Mouse (Mus musculus) limb, embryonic 14.5 days (tissue): ENCODE results near the gene 1700113H08Rik. TPM values are rescaled to one million over a fixed set of nuclear protein-coding genes. Genes with fewer than 3 reads are reported as not detected.

Experiments
- ATAC-seq: fragments of 200-750 bp; cut with Nextera tagmentation; 2 replicates; pipeline ENCODE4 v1.8.0; 2017; ENCODE audit warnings: low read depth, moderate number of reproducible peaks, moderate TSS enrichment; ENCODE audit not compliant: low FRiP score
- DNase-seq: peaks from one replicate; pipeline ENCODE4 v3.0.0-alpha.2; 2015; ENCODE audit warnings: low spot score
- H3K27ac ChIP-seq: fragments of 300-500 bp; sonication (generic); replicated peaks from 2 replicates; pipeline ENCODE4 v1.5.1; 2014; ENCODE audit warnings: low read depth, mild to moderate bottlenecking, low read length, moderate library complexity, mixed read lengths
- H3K27me3 ChIP-seq: fragments of 300-500 bp; sonication (generic); 2 replicates; pipeline ENCODE4 v1.6.1; 2014; ENCODE audit warnings: low read length, mixed read lengths; ENCODE audit not compliant: control insufficient read depth, insufficient read depth
- H3K36me3 ChIP-seq: fragments of 300-500 bp; sonication (generic); 2 replicates; pipeline ENCODE4 v1.6.1; 2014; ENCODE audit warnings: mild to moderate bottlenecking, low read length, moderate library complexity, mixed read lengths; ENCODE audit not compliant: control insufficient read depth, insufficient read depth
- H3K4me1 ChIP-seq: fragments of 300-500 bp; sonication (generic); 2 replicates; pipeline ENCODE4 v1.6.1; 2014; ENCODE audit warnings: antibody characterized with exemption, low read length, mixed read lengths; ENCODE audit not compliant: control insufficient read depth, insufficient read depth
- H3K4me2 ChIP-seq: fragments of 300-500 bp; sonication (generic); replicated peaks from 2 replicates; pipeline ENCODE4 v1.6.1; 2014; ENCODE audit warnings: low read depth, mild to moderate bottlenecking, low read length, moderate library complexity; ENCODE audit not compliant: severe bottlenecking
- H3K4me3 ChIP-seq: fragments of 300-500 bp; sonication (generic); replicated peaks from 2 replicates; pipeline ENCODE4 v1.5.1; 2014; ENCODE audit warnings: low read length
- H3K9ac ChIP-seq: fragments of 300-500 bp; sonication (generic); 2 replicates; pipeline ENCODE4 v1.6.1; 2014; ENCODE audit warnings: mild to moderate bottlenecking, low read depth, low read length, moderate library complexity; ENCODE audit not compliant: severe bottlenecking
- H3K9me3 ChIP-seq: fragments of 300-500 bp; sonication (generic); 2 replicates; pipeline ENCODE4 v1.6.1; 2016; ENCODE audit warnings: low read length; ENCODE audit not compliant: control insufficient read depth
- POLR2A ChIP-seq: fragments of 200-500 bp; IDR thresholded peaks from 2 replicates; pipeline ENCODE4 v1.8.0; 2012; ENCODE audit warnings: inconsistent platforms, mild to moderate bottlenecking, moderate library complexity, borderline replicate concordance; ENCODE audit not compliant: insufficient read depth, insufficient read length; ENCODE audit errors: extremely low read depth
- WGBS: fragments of 180-500 bp; shearing (Covaris S2); extraction: QIAGEN DNeasy Blood & Tissue Kit; methylation state at CpG from one replicate; pipeline ENCODE4 v1.1.7; 2014; 5-methylcytosine and 5-hydroxymethylcytosine counted together
- polyA plus RNA-seq, 2 experiments: library from polyadenylated mRNA; depleted of rRNA in 1 of 2; stranded (reverse) in 1 of 2; unstranded in 1 of 2; fragments of >200 nt; fragmentation: Nextera tagmentation in 1 of 2; extraction: Ambion mirVana in 1 of 2; gene quantifications; 2 replicates each; pipeline versions ENCODE4 v1.2.1 to v1.2.3; 2012 to 2014

The 1700113H08Rik gene
- 0.09 TPM in 1 of 2 replicates, not detected in the other for polyA plus RNA-seq (2012; rRNA removed)
- polyA plus RNA-seq (2014; fragmentation: Nextera tagmentation; extraction: Ambion mirVana): not detected in 2 replicates

DNA sequence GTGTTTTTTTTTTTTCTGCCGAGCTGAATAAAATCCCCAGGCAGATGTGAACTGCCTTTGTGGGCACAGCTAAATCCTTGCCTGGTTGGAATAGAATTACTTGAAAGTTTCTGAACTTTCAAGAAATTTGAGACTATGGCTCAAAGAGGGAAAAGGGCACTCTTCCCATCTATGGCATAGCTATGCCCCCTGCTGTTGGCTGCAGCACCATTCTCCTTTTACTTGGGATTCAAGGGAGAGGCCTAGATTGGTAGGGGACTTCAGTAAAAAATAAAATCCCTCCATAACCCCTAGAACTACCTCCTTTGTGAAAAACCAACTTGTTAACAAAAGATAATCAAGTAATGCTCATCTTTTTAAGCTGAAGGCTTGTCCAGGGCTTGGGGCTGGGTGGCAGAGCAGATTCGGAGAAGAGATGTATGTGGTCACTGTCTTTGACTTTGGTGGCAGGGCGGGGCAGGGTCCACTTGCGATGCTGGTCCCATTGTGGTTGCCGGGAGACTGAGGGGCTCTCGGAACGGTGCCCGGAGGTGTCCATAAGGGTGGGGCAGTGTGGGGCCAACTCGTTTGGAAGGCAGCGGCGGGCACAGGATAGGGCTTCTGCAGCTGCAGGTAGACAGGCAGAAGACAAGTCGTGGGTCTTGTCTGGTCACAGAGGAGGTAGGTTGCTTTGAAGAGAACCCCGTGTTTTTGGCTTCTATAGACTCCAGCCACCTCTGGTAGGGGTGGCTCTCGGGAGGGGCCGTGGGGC, at the start of gene 1700113H08Rik:
TSS of gene 1700113H08Rik (plus strand) at position 546 of the 751 bp plus-strand sequence.
- Histone ChIP-seq H3K9ac (peak within 1 kb of the TSS; percentile 53), H3K27ac (no peak within 1 kb of the TSS), H3K9me3 (no peaks in the 10 kb centered on the region), H3K4me3 (peak within 1 kb of the TSS; percentile 48), H3K4me1 (peaks cover 3% of the 10 kb centered on the region; the same call in 1 of the 2 replicates), H3K4me2 (peak within 1 kb of the TSS; percentile 96), H3K36me3 (no peaks in the 10 kb centered on the region), H3K27me3 (no peaks in the 10 kb centered on the region; the same call in 1 of the 2 replicates)
- WGBS: 9% methylated on average over 14 of the region's 15 CpGs
- TF ChIP-seq POLR2A: no peak
- ATAC-seq: peak; percentile 2; the same call in 1 of the 2 replicates
- peak; percentile 17 for DNase-seq

DNA sequence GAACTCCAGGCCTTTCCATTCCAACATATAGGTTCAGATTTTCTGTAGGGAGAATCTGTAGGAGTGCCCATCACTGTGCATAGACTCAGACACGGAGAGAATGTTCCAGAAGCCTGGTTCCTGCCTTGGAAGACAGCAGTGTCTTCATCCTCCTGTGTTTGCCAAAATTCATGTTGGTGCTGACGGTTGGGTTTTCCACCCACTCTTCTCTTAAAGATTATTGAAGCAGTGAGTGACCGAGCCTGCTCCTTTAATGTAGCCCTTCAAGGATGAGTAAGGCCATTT, 49.7 kb upstream of the 1700113H08Rik start:
- Histone ChIP-seq H3K27me3 (no peaks in the 10 kb centered on the region), H3K36me3 (no peaks in the 10 kb centered on the region), H3K27ac (no peak overlapping the region), H3K4me2 (no peak overlapping the region), H3K9ac (no peak overlapping the region), H3K4me1 (no peaks in the 10 kb centered on the region), H3K9me3 (no peaks in the 10 kb centered on the region), H3K4me3 (no peak overlapping the region)
- ATAC-seq (no peak), DNase-seq (no peak)
- no peak for TF ChIP-seq POLR2A
- 87% methylated on average over 3 of the region's 3 CpGs for WGBS

DNA sequence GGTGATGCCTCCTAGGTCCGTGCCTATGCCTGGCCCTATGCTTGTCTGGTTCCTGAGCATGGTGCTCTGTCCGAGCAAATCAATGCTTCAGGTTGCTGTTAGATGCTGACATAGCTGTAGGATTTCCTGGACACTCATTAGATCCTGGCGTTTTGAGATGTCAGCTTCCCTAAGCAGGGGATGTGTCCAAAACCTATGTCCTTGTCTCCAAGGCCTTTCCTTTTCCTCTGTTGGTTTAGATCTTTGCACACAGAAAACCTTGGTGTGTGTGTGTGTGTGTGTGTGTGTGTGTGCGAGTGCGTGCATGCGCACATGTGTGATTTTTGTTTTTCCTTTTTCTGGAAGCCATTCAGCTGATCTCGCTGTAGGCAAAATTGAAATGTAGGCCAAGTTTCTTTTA, 45.8 kb upstream of the 1700113H08Rik start:
- WGBS: 90% methylated on average over 7 of the region's 7 CpGs

DNA sequence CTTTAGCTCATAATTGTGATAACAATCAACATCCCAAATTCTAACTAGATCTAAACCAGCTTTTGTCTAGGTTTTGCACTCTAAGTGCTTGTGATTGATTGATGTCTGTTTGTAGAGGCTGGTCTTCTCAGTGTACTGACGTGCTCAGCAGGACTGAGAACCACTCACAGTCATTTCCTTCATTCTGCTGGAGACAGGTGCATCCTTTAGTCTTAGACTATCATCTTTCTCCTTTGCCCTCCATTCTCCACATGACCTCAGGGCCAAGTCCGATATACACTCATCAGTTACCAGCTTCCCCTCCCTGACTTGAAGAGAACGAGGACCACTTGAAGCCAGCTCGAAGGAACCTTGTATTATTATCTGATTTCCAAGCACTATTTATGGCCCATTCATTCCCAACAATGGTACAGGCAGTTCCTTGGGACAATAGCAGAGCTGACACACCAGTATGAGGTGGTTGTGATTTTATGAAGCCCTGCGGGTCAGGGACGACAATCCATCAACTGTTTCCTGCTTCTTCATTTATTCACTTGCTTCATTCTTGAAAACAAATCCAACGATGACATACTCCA, 43.4 kb upstream of the 1700113H08Rik start:
- H3K4me2 ChIP-seq: no peak overlapping the region
- no peak for TF ChIP-seq POLR2A
- no peak for ATAC-seq

More for the DNA sequence above, 45.8 kb upstream of the 1700113H08Rik start:
- Histone ChIP-seq H3K27ac (no peak overlapping the region), H3K36me3 (no peaks in the 10 kb centered on the region), H3K27me3 (no peaks in the 10 kb centered on the region), H3K9me3 (no peaks in the 10 kb centered on the region), H3K4me3 (no peak overlapping the region), H3K9ac (no peak overlapping the region), H3K4me2 (no peak overlapping the region), H3K4me1 (no peaks in the 10 kb centered on the region)
- no peak for ATAC-seq
- no peak for TF ChIP-seq POLR2A
- DNase-seq: no peak

DNA sequence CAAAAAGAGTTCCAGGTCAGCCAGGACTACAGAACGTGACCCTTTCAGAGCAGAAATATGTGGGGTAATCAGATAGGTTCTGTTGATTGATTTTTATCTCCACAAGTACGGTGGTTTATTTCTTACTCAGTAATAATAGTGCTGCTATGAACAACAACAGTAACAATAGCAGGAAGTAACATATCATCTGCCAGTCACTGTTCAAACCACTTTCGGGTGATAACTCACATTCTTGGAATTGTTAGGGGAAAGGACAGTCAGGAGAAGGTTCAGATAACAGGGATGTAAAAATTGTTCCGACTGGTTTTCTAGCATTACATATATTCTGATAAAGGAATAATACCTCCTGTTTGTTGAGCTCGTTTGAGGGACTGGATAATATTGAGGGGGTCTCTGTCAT, 42.4 kb upstream of the 1700113H08Rik start:
- DNase-seq (no peak), ATAC-seq (no peak)
- Histone ChIP-seq H3K27ac (no peak overlapping the region), H3K4me3 (no peak overlapping the region), H3K4me2 (no peak overlapping the region), H3K36me3 (no peaks in the 10 kb centered on the region), H3K27me3 (no peaks in the 10 kb centered on the region), H3K9me3 (no peaks in the 10 kb centered on the region), H3K4me1 (no peaks in the 10 kb centered on the region), H3K9ac (no peak overlapping the region)
- 62% methylated on average over 5 of the region's 5 CpGs for WGBS
- no peak for TF ChIP-seq POLR2A

More for the DNA sequence above, 43.4 kb upstream of the 1700113H08Rik start:
- no peaks in the 10 kb centered on the region for H3K36me3 ChIP-seq
- no peak overlapping the region for H3K27ac ChIP-seq
- 76% methylated on average over 7 of the region's 7 CpGs for WGBS
- H3K9me3 ChIP-seq: no peaks in the 10 kb centered on the region
- no peak overlapping the region for H3K9ac ChIP-seq
- DNase-seq: no peak
- H3K4me1 ChIP-seq: no peaks in the 10 kb centered on the region
- no peaks in the 10 kb centered on the region for H3K27me3 ChIP-seq
- H3K4me3 ChIP-seq: no peak overlapping the region
